Mouse (Mus musculus) hindbrain, embryonic 12.5 days (tissue): ENCODE data around the gene Ankrd13a. TPM values are rescaled to one million over a fixed set of nuclear protein-coding genes. Genes with fewer than 3 reads are reported as not detected.
A peak's percentile ranks its signal among the peaks of the same experiment; 100 is the strongest.

Experiments used
- ATAC-seq: fragments of 200-750 bp; cut with Nextera tagmentation; 2 replicates; pipeline ENCODE4 v1.8.0; 2017; ENCODE audit warnings: moderate TSS enrichment; ENCODE audit not compliant: low FRiP score
- H3K27ac ChIP-seq: fragments of 300-500 bp; sonication (generic); 2 replicates; pipeline ENCODE4 v1.5.1; 2016; ENCODE audit warnings: mild to moderate bottlenecking
- H3K27me3 ChIP-seq: fragments of 300-500 bp; sonication (generic); 2 replicates; pipeline ENCODE4 v1.6.1; 2016; ENCODE audit warnings: mild to moderate bottlenecking
- H3K36me3 ChIP-seq: fragments of 300-500 bp; sonication (generic); 2 replicates; pipeline ENCODE4 v1.6.1; 2016; ENCODE audit warnings: mild to moderate bottlenecking
- H3K4me1 ChIP-seq: fragments of 300-500 bp; sonication (generic); 2 replicates; pipeline ENCODE4 v1.6.1; 2016
- H3K4me2 ChIP-seq: fragments of 300-500 bp; sonication (generic); replicated peaks from 2 replicates; pipeline ENCODE4 v1.6.1; 2016; ENCODE audit warnings: mild to moderate bottlenecking
- H3K4me3 ChIP-seq: fragments of 300-500 bp; sonication (generic); 2 replicates; pipeline ENCODE4 v1.5.1; 2016; ENCODE audit warnings: mild to moderate bottlenecking
- H3K9ac ChIP-seq: fragments of 300-500 bp; sonication (generic); 2 replicates; pipeline ENCODE4 v1.6.1; 2016; ENCODE audit warnings: mild to moderate bottlenecking, moderate library complexity
- H3K9me3 ChIP-seq: fragments of 300-500 bp; sonication (generic); replicated peaks from 2 replicates; pipeline ENCODE4 v1.6.1; 2016; ENCODE audit warnings: mild to moderate bottlenecking
- WGBS: fragments of 180-500 bp; shearing (Covaris S2); methylation state at CpG from one replicate; pipeline ENCODE4 v1.1.7; 2016; 5-methylcytosine and 5-hydroxymethylcytosine counted together
- polyA plus RNA-seq: library from polyadenylated mRNA; unstranded; fragments of >200 nt; fragmentation: Nextera tagmentation; extraction: Ambion mirVana; gene quantifications from 2 replicates; pipeline ENCODE4 v1.2.1, GENCODE M21; 2016

The Ankrd13a gene
- polyA plus RNA-seq, 1 experiment from 2014 or later: 80.2 TPM

DNA sequence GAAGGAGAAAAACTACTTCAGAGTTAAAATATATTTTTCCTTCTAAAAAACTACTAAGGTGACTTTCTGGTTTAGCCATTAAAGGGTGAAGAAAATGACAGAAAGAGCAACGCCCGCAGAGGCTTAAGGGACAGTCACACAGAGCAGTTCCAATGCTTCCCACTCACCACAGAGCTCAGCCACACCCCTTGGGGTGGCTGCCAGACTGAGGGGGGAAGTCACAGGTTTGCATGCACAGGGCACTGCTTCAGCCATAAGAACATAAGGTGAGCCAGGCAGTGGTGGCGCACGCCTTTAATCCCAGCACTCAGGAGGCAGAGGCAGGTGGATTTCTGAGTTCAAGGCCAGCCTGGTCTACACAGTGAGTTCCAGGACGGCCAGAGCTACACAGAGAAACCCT lies 28.9 kb upstream of the Ankrd13a start:
- Histone ChIP-seq H3K4me1 (no peaks in the 10 kb centered on the region), H3K4me3 (no peak overlapping the region), H3K27me3 (no peaks in the 10 kb centered on the region), H3K9me3 (no peaks in the 10 kb centered on the region), H3K27ac (no peak overlapping the region), H3K36me3 (peaks cover 77% of the 10 kb centered on the region), H3K4me2 (no peak overlapping the region), H3K9ac (no peak overlapping the region)
- no peak for ATAC-seq
- WGBS: 87% methylated on average over 5 of the region's 5 CpGs

DNA sequence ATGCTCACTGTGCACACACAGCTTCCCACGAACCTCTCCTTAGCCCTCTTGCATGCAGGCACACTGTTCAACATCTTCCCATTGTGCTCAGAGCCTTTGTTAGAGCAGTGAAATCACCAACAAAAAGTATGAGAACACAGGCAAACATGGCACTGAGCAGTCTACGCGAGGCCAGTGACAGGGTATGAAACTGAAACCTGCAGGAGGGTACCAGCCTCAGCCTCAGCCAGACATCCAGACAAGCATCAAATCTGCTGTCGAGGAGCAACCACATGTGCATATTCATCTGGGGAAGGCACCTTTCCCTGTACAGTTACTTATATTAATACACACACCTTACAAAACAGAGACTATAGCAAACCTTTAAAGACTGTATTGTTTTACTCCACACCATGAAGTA lies 27.6 kb upstream of the Ankrd13a start:
- Histone ChIP-seq H3K36me3 (peaks cover 76% of the 10 kb centered on the region), H3K27me3 (no peaks in the 10 kb centered on the region), H3K4me1 (no peaks in the 10 kb centered on the region), H3K27ac (no peak overlapping the region), H3K9me3 (no peaks in the 10 kb centered on the region), H3K4me3 (no peak overlapping the region), H3K4me2 (no peak overlapping the region), H3K9ac (no peak overlapping the region)
- 90% methylated on average over 4 of the region's 4 CpGs for WGBS
- ATAC-seq: no peak

DNA sequence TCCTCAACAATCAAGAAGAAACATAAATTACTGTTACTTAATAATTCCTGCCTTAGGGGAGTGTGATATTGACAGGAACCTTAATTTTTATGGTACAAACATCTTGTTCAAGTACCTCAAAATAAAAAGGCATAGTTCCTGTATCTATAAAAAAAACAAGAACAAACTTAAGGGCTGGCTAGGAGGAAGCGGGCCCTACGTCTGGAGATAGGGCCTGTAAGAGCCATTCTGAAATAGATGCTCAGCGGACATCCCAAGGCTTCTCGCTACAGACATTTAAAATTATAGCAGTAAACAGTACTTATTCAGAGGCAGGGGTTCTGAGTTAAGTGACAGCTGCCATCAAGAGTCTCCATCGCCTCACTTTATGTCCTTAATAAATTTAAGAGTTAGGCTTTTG lies 27.0 kb upstream of the Ankrd13a start:
- H3K9ac ChIP-seq: no peak overlapping the region
- no peak overlapping the region for H3K4me2 ChIP-seq
- no peaks in the 10 kb centered on the region for H3K9me3 ChIP-seq
- WGBS: 96% methylated on average over 5 of the region's 5 CpGs
- H3K4me1 ChIP-seq: no peaks in the 10 kb centered on the region
- no peak overlapping the region for H3K27ac ChIP-seq
- ATAC-seq: no peak
- H3K36me3 ChIP-seq: peaks cover 76% of the 10 kb centered on the region
- no peaks in the 10 kb centered on the region for H3K27me3 ChIP-seq
- no peak overlapping the region for H3K4me3 ChIP-seq

DNA sequence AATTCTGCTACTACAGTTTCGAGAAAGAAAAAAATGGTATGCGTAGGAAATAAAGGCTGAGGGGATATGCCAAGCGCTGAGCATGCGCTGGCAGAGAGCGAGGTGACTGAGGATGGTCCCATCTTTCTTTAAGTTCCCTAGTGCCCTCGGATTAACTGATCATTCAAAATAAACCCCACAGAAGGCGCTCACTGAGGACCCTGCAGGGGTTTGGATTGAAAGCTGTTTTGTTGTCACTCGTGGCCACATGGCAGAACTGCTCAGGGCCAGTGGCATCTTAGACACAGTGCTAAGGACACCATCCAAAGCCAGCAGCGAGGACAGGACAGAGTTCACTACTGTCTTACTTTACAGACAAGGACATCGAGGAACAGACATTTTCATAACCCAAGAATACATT lies 24.2 kb upstream of the Ankrd13a start:
- no peak for ATAC-seq
- Histone ChIP-seq H3K36me3 (peaks cover 75% of the 10 kb centered on the region), H3K9ac (no peak overlapping the region), H3K27me3 (no peaks in the 10 kb centered on the region), H3K4me1 (no peaks in the 10 kb centered on the region), H3K27ac (no peak overlapping the region), H3K9me3 (no peaks in the 10 kb centered on the region), H3K4me3 (no peak overlapping the region), H3K4me2 (no peak overlapping the region)
- WGBS: 86% methylated on average over 10 of the region's 10 CpGs

DNA sequence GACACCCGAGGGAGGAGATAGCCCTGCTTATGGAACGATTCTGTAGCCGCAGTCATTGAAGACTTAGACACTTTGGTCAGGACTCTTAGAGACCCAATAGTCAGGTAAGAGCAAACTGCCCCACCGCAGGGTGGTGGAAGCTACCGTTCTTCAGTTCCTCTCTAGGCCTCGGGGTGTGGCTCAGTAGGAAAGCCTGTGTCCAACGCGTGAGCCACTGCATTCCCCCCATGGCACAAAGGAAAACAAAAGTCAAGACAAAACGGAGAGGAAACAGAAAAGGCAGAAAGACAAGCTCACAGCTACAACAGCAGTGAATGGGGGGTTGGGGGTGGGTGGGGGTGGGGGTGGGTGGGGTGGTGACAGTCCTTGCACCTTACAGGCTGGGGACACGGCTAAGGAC lies 22.1 kb upstream of the Ankrd13a start:
- Histone ChIP-seq H3K9me3 (no peaks in the 10 kb centered on the region), H3K27ac (no peak overlapping the region), H3K4me1 (no peaks in the 10 kb centered on the region), H3K27me3 (no peaks in the 10 kb centered on the region), H3K4me2 (no peak overlapping the region), H3K36me3 (peaks cover 77% of the 10 kb centered on the region), H3K9ac (no peak overlapping the region), H3K4me3 (no peak overlapping the region)
- ATAC-seq: no peak
- WGBS: 91% methylated on average over 10 of the region's 10 CpGs

DNA sequence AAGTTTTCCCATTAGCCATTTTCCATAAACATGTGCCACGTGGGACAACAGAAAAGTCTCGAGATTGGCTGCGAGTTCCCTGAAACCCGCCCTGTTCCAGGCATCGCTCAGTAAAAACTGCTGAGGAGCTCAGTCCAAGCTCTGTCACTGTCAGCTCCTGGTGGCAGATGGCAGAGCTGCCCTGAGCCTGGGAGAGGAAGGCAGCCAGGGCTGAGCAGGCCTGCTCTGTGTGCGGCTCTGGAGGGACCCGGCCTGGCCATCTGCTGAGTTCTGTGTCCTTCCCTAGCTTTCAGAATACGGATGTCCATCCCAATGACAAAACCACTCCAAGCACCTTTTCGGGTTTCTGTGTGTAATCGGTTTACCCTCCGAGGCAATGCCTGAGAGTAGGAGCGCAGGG lies 21.1 kb upstream of the Ankrd13a start:
- 88% methylated on average over 12 of the region's 12 CpGs for WGBS
- H3K9me3 ChIP-seq: no peaks in the 10 kb centered on the region
- H3K9ac ChIP-seq: no peak overlapping the region
- no peak for ATAC-seq
- H3K36me3 ChIP-seq: peaks cover 75% of the 10 kb centered on the region
- H3K27me3 ChIP-seq: no peaks in the 10 kb centered on the region
- H3K4me1 ChIP-seq: no peaks in the 10 kb centered on the region
- no peak overlapping the region for H3K27ac ChIP-seq
- H3K4me2 ChIP-seq: no peak overlapping the region
- no peak overlapping the region for H3K4me3 ChIP-seq

DNA sequence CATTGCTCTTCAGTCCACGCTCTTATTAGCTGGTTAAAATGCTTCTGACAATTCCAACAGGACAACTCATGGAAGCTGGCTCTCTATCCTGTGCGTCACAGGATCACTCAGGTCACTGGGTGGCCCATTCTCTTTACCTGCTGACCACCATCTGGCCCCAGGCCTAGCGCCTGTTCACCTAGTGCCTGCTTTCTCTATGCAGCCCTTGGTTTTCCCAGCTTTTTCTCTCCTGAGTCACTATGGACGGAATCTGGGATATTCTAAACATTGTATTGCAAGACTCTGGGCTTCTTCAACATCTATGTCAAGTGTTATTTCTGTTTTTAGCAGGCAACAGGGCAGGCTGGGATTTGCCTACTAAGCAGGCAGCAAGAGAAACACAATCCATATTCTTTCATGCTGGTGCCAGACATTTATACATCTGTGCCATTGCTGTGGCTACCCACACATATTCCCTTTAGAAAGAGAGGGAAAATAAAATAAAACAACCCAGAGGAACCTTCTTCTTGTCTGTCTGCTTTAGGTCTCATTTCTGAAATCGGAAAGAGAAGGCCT lies 14.9 kb upstream of the Ankrd13a start:
- Histone ChIP-seq H3K9me3 (no peaks in the 10 kb centered on the region), H3K36me3 (peaks cover 73% of the 10 kb centered on the region), H3K27me3 (no peaks in the 10 kb centered on the region), H3K4me3 (no peak overlapping the region), H3K27ac (no peak overlapping the region), H3K4me2 (no peak overlapping the region), H3K9ac (no peak overlapping the region), H3K4me1 (no peaks in the 10 kb centered on the region)
- no peak for ATAC-seq
- 93% methylated on average over 5 of the region's 5 CpGs for WGBS

DNA sequence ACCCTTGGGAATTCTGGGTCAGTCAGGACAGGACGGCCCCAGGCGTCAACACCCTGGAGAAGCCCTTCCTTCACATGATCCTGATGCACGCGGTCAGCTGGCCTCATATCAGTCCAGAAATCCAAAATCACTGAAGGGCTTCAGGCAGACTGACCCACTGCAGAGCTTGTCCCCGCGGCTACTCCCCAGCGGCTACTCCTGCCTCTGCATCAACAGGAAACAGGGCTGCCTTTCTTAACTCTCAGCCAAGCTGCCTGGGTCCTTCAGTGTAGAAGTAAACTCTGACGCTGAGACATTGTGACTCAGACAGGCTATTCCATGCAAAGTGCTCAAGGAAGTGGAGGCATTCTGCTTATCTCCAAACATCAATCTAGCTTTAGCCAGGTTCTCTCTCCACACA lies 12.5 kb upstream of the Ankrd13a start:
- Histone ChIP-seq H3K9ac (no peak overlapping the region), H3K4me3 (no peak overlapping the region), H3K4me1 (no peaks in the 10 kb centered on the region), H3K9me3 (no peaks in the 10 kb centered on the region), H3K27ac (no peak overlapping the region), H3K36me3 (peaks cover 72% of the 10 kb centered on the region), H3K4me2 (no peak overlapping the region), H3K27me3 (no peaks in the 10 kb centered on the region)
- ATAC-seq: no peak
- WGBS: 92% methylated on average over 8 of the region's 8 CpGs

DNA sequence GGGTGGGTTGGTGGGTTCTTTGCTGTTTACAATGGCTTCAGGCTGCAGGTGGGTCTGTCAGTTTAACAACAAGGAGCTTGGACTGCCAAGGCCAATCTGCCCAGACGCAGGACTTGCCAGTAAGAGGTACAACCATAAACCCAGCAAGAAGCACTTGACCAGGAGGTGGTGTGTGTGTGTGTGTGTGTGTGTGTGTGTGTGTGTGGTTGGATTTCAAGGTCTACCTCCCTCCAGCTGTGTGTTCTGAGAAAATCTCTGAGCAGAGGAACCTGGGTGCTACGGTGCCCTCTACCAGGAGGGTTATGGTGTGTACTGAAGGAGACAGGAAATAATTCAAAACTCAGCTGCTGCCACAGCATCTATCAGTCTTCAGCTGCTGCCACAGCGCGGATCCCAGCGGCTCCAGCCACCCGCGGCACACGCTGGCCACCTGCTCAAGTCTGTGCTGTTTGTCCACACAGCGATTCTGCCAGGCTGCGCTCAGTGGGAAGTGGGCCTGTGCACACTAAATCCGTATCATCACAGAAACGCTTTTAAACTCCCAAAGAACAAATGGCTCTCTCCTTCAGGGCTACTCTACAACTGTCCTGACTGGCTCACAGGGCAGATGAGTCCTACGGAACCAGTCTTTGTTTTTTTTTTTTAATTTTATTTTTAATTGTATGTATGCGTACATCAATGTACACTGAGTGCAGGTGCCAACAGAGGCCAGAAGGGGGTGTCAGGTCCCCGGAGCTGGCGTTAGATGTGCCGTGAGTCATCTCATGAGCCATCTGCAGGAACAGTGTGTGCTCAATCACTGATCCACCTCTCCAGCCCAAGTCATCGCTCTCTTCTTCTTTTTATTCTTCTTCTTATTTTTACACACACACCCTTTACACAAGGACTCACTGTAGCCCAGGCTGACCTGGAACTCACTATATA lies 9.4 kb upstream of the Ankrd13a start:
- Histone ChIP-seq H3K4me2 (no peak overlapping the region), H3K4me3 (no peak overlapping the region), H3K27ac (no peak overlapping the region), H3K9ac (no peak overlapping the region), H3K36me3 (peaks cover 55% of the 10 kb centered on the region), H3K4me1 (no peaks in the 10 kb centered on the region), H3K9me3 (no peaks in the 10 kb centered on the region), H3K27me3 (no peaks in the 10 kb centered on the region)
- WGBS: 93% methylated on average over 18 of the region's 18 CpGs
- no peak for ATAC-seq

DNA sequence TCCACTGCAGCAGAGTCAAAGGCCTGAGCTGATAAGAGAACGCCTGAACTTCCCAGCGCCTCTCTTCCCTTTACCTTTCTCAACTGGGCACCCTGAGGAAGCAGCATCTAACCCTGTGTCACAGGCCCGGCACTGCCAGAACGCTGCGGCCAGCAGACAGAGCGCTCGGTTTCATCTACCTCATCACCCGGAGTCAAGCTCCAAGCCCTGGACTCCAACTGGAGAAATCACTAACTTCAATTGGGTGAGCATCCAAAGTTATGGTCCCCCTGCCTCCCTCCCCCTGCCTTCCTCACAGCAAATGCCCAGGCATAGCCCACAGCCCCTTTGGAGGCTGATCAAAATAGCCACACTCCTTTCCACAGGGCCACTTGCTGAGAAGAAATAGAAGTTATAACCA lies 7.8 kb upstream of the Ankrd13a start:
- Histone ChIP-seq H3K9ac (no peak overlapping the region), H3K27ac (no peak overlapping the region), H3K4me2 (no peak overlapping the region), H3K36me3 (peaks cover 40% of the 10 kb centered on the region), H3K4me3 (no peak overlapping the region), H3K27me3 (no peaks in the 10 kb centered on the region), H3K9me3 (no peaks in the 10 kb centered on the region), H3K4me1 (peaks cover 7% of the 10 kb centered on the region)
- no peak for ATAC-seq
- WGBS: 91% methylated on average over 8 of the region's 8 CpGs

DNA sequence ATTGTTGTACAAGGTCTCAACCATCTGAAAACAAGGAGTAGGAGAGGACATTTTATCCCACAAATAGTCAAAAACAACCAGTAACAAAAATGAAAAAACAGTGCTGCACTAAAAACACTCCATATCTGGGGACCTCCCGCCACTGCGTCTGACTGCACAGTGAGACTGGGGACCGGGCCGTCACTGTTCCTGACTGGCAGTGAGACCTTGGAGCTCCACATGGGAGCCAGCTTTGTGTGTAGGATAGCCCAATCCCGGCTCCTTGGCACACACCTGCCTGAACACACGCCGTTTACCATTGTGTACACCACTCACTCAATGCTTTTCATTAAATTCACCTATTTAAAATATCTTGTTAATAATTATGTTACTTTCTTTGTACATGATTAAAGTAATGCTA lies 7.3 kb upstream of the Ankrd13a start:
- Histone ChIP-seq H3K4me3 (no peak overlapping the region), H3K27me3 (no peaks in the 10 kb centered on the region), H3K4me2 (no peak overlapping the region), H3K27ac (no peak overlapping the region), H3K9me3 (no peaks in the 10 kb centered on the region), H3K36me3 (peaks cover 36% of the 10 kb centered on the region), H3K9ac (no peak overlapping the region), H3K4me1 (peaks cover 12% of the 10 kb centered on the region)
- 91% methylated on average over 7 of the region's 7 CpGs for WGBS
- ATAC-seq: no peak

DNA sequence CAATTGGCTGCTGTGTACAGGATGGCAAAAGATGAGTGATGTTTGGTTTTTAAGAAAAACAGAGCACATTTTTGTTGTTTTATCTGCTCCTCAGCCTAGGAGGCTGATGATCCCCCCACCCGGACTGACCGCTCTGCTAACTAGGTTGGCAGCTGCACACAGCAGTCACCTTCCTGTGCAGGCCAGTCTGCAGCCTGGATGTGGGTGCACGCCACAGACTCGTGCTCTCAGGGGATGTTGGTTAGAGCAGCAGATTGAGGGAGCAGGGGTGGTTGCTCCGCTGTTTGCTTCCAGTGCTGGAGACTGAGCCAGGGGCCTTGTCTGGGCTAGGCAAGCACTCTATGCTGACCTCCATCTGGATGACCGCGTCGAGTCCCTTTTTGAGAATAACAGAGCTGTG lies 4.7 kb upstream of the Ankrd13a start:
- no peak for ATAC-seq
- H3K27me3 ChIP-seq: no peaks in the 10 kb centered on the region
- 92% methylated on average over 8 of the region's 8 CpGs for WGBS
- no peak overlapping the region for H3K9ac ChIP-seq
- H3K4me1 ChIP-seq: peaks cover 18% of the 10 kb centered on the region
- H3K4me3 ChIP-seq: no peak overlapping the region
- H3K27ac ChIP-seq: no peak overlapping the region
- peaks cover 11% of the 10 kb centered on the region for H3K36me3 ChIP-seq
- no peak overlapping the region for H3K4me2 ChIP-seq
- H3K9me3 ChIP-seq: no peaks in the 10 kb centered on the region

DNA sequence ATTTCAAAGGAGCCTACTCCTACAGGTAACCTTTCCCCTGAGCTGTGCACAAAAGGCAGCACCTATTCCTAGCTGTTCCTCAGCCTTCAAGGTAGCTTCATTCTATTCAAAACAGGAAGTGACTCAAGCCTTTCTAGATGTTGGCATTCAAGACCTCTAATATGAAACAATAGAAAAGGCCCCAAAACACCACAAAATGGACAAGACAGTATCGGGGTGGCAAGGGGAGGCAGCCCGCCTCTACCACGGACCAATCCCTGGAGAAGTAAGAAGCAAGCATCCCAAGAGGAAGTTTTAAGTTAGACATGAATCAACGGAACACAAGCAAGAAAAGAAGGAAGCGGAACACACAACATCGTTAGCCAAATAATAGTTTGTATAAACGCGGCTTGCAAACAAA lies 2.7 kb upstream of the Ankrd13a start:
- Histone ChIP-seq H3K27me3 (no peaks in the 10 kb centered on the region), H3K4me1 (peaks cover 31% of the 10 kb centered on the region), H3K36me3 (no peaks in the 10 kb centered on the region), H3K9ac (peak overlapping the region; percentile 94; the same call in 1 of the 2 replicates), H3K9me3 (no peaks in the 10 kb centered on the region), H3K27ac (no peak overlapping the region), H3K4me2 (peak overlapping the region; percentile 80), H3K4me3 (peak overlapping the region; percentile 95)
- 80% methylated on average over 8 of the region's 8 CpGs for WGBS
- no peak for ATAC-seq
